ENCODE assay signal across 25 mouse cellular contexts in the genomic region with DNA sequence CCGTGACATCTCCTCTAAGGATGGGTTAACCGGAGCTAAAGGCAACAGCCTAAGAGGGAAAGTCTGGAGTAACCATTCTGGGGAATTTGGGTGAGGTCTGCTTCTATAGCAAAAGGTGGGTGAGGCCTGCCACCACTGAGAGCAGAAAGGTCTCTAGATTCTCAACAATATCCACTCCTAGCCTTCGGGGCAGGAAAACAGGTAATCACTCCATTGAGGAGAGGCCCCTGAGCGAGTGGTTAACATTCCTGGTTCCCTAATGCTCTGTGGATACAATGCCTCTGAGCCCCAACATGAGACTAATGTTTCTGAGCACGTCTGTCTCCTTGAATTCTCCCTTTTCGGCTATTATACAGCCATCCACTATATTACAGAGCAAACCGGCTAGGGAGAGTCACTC. TPM values are rescaled to one million over a fixed set of nuclear protein-coding genes. Genes with fewer than 3 reads are reported as not detected.
"Had no signal": no experiment of that assay in that cellular context is flagged by ENCODE, and none has a peak within 500 bp of the region (broad histone marks: within the 10 kb centered on the region; RNA-seq: fewer than 3 reads in every experiment).

No protein-coding gene starts in this region.

- H3K27ac ChIP-seq: midbrain, embryonic 10.5 days; midbrain, embryonic 12.5 days; neural tube, embryonic 13.5 days; neural tube, embryonic 15.5 days had no signal

- H3K9me3 ChIP-seq: neural tube, embryonic 13.5 days; neural tube, embryonic 15.5 days had no signal

- H3K4me3 ChIP-seq: midbrain, embryonic 10.5 days; midbrain, embryonic 12.5 days; myocyte; neural tube, embryonic 13.5 days; neural tube, embryonic 15.5 days had no signal

- H3K4me2 ChIP-seq: lung, embryonic 14.5 days; midbrain, embryonic 12.5 days; neural tube, embryonic 13.5 days; neural tube, embryonic 15.5 days had no signal

- H3K9ac ChIP-seq: lung, embryonic 14.5 days; midbrain, embryonic 12.5 days; neural tube, embryonic 13.5 days; neural tube, embryonic 15.5 days had no signal

- ATAC-seq: midbrain, embryonic 16.5 days had no signal

- DNase-seq: lung, adult 18-20 months; lung, embryonic 14.5 days; lung, postnatal 10 days; lung, postnatal 4 days; midbrain, embryonic 14.5 days; retina, postnatal 1 day; right cerebral cortex, adult 18-20 months; right cerebral cortex, postnatal 25 days; right cerebral cortex, postnatal 4 days; spleen, adult 18-20 months; thymus, adult 18-20 months; thymus, postnatal 14 days; thymus, postnatal 36 days had no signal

- H3K4me1 ChIP-seq: midbrain, embryonic 12.5 days had no signal

- H3K27me3 ChIP-seq: neural tube, embryonic 13.5 days; neural tube, embryonic 15.5 days had no signal

RNA-seq across cellular contexts. Expression of a gene that starts 25.3 kb away (rescaled TPM):
- polyA plus RNA-seq: lung, embryonic 14.5 days; lung, embryonic 16.5 days; midbrain, embryonic 10.5 days; midbrain, embryonic 12.5 days; midbrain, embryonic 14.5 days; midbrain, embryonic 16.5 days; myocyte; neural tube, embryonic 11.5 days; neural tube, embryonic 13.5 days; neural tube, embryonic 15.5 days; small intestine, adult 2 months; stomach, embryonic 14.5 days; stomach, embryonic 16.5 days; thymus, postnatal 0 days had no signal

RNA-seq across cellular contexts. Expression of a gene that starts 50.1 kb away (rescaled TPM):
- polyA plus RNA-seq: lung, embryonic 14.5 days; lung, embryonic 16.5 days; midbrain, embryonic 10.5 days; midbrain, embryonic 12.5 days; midbrain, embryonic 14.5 days; midbrain, embryonic 16.5 days; myocyte; neural tube, embryonic 11.5 days; neural tube, embryonic 13.5 days; neural tube, embryonic 15.5 days; small intestine, adult 2 months; stomach, embryonic 14.5 days; stomach, embryonic 16.5 days; thymus, postnatal 0 days had no signal
